Mouse (Mus musculus) forebrain, embryonic 13.5 days (tissue): ENCODE measurements at regions not wholly inside any gene's neighbourhood (a gene's known extent, or its start where the extent isn't known, plus 50 kb on each side); places are given as distances from the start of the nearest gene placed in this dataset.
A peak's percentile ranks its signal among the peaks of the same experiment; 100 is the strongest.
"Not testable (repeated sequence)": the region's sequence is repeated elsewhere in the genome, so short reads cannot be mapped to it uniquely, and the experiment has no call there.

Experiments used
- ATAC-seq: fragments of 200-750 bp; cut with Nextera tagmentation; 2 replicates; pipeline ENCODE4 v1.8.0; 2017
- H3K27ac ChIP-seq: fragments of 300-500 bp; sonication (generic); 2 replicates; pipeline ENCODE4 v1.5.1; 2015; ENCODE audit warnings: inconsistent platforms, mild to moderate bottlenecking, moderate library complexity
- H3K27me3 ChIP-seq: fragments of 300-500 bp; sonication (generic); 2 replicates; pipeline ENCODE4 v1.6.1; 2015; ENCODE audit warnings: mild to moderate bottlenecking, inconsistent platforms
- H3K36me3 ChIP-seq: fragments of 300-500 bp; sonication (generic); 2 replicates; pipeline ENCODE4 v1.6.1; 2015; ENCODE audit warnings: mild to moderate bottlenecking, inconsistent platforms; ENCODE audit not compliant: poor library complexity, severe bottlenecking
- H3K4me1 ChIP-seq: fragments of 300-500 bp; sonication (generic); 2 replicates; pipeline ENCODE4 v1.6.1; 2015; ENCODE audit warnings: inconsistent platforms
- H3K4me2 ChIP-seq: fragments of 300-500 bp; sonication (generic); 2 replicates; pipeline ENCODE4 v1.6.1; 2015; ENCODE audit warnings: inconsistent platforms, mild to moderate bottlenecking, moderate library complexity
- H3K4me3 ChIP-seq: fragments of 300-500 bp; sonication (generic); 2 replicates; pipeline ENCODE4 v1.5.1; 2015; ENCODE audit warnings: mild to moderate bottlenecking, inconsistent platforms
- H3K9ac ChIP-seq: fragments of 300-500 bp; sonication (generic); 2 replicates; pipeline ENCODE4 v1.6.1; 2015; ENCODE audit warnings: mild to moderate bottlenecking, inconsistent platforms
- H3K9me3 ChIP-seq: fragments of 300-500 bp; sonication (generic); replicated peaks from 2 replicates; pipeline ENCODE4 v1.6.1; 2016; ENCODE audit warnings: inconsistent platforms
- WGBS: fragments of 180-500 bp; shearing (Covaris S2); methylation state at CpG from one replicate; pipeline ENCODE4 v1.1.7; 2015; 5-methylcytosine and 5-hydroxymethylcytosine counted together

GRCm38 (mm10) chr17:6489926-6490564, 60.1 kb downstream of the Dynlt1b start:
- ATAC-seq: peak; percentile 82
- Histone ChIP-seq H3K4me3 (peak overlapping the region; percentile 41), H3K27me3 (peaks cover 11% of the 10 kb centered on the region), H3K4me2 (peak overlapping the region; percentile 58), H3K9ac (peak overlapping the region; percentile 49)
- not testable (repeated sequence) for H3K27ac ChIP-seq, H3K4me1 ChIP-seq, H3K36me3 ChIP-seq, H3K9me3 ChIP-seq
- WGBS: under 1% methylated on average over 23 of the region's 52 CpGs

- not testable (repeated sequence) for H3K9ac ChIP-seq, H3K36me3 ChIP-seq, H3K4me2 ChIP-seq, H3K9me3 ChIP-seq, H3K27ac ChIP-seq, ATAC-seq, H3K4me1 ChIP-seq, H3K4me3 ChIP-seq
- peaks cover 11% of the 10 kb centered on the region for H3K27me3 ChIP-seq
- no CpG with 5 or more reads among the region's 15 CpGs for WGBS
These were observed 60.6 kb downstream of the Dynlt1b start for GRCm38 (mm10) chr17:6490565-6490935.

DNA sequence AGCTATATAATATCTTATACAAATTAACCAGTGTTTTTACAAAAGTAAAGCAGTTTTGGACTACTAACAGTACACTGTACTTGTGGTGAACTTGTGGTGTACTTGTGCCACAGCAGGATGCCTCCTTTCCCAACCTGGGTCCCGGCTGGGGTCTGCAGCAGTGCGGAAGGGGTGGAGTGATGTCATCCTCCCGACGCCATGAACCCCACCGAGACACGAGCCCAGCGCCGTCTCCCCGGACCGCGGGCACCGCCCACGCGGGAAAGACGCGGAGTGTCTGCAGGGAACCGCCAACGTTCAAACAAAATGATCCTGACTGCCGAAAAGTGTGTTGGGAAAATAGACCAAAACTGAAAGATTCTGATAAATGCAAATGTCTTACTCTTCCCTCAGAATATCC, 62.6 kb downstream of the Dynlt1b start:
- peak overlapping the region; percentile 60 for H3K9ac ChIP-seq
- not testable (repeated sequence) for H3K36me3 ChIP-seq, H3K9me3 ChIP-seq, H3K27ac ChIP-seq, H3K4me1 ChIP-seq
- peak overlapping the region; percentile 35 for H3K4me3 ChIP-seq
- peak; percentile 56 for ATAC-seq
- WGBS: 31% methylated on average over 19 of the region's 19 CpGs
- peaks cover 11% of the 10 kb centered on the region for H3K27me3 ChIP-seq
- peak overlapping the region; percentile 62 for H3K4me2 ChIP-seq

DNA sequence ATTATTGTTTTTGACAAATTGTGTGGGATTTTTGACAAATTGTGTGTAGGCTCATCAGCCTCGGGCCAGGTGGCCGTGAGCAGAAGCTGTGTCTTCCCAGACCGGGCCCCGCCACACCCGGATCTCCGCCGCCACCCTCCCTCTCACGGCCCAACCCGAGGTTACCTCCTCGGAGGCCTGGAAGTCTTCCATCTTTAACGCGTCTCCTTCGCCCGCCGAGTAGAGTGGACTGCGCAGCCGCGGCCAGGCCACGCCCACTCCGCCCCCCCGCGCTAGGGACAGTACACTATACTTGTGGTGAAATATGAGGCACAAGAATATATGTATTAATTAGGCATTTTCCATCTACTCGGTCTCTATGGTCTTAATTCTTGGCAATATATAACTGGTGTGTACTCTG, 63.0 kb downstream of the Dynlt1b start:
- Histone ChIP-seq H3K4me2 (peak overlapping the region; percentile 62), H3K4me3 (peak overlapping the region; percentile 35), H3K27me3 (peaks cover 11% of the 10 kb centered on the region)
- not testable (repeated sequence) for H3K4me1 ChIP-seq, H3K27ac ChIP-seq, H3K9ac ChIP-seq, H3K36me3 ChIP-seq, H3K9me3 ChIP-seq
- ATAC-seq: peak; percentile 67
- WGBS: 20% methylated on average over 23 of the region's 23 CpGs

GRCm38 (mm10) chr17:6496491-6496890, 66.6 kb downstream of the Dynlt1b start:
- not testable (repeated sequence) for H3K27ac ChIP-seq, H3K27me3 ChIP-seq, H3K9ac ChIP-seq, H3K9me3 ChIP-seq, H3K4me3 ChIP-seq, H3K4me2 ChIP-seq, ATAC-seq, H3K4me1 ChIP-seq, H3K36me3 ChIP-seq
- WGBS: 88% methylated on average over 9 of the region's 9 CpGs

DNA sequence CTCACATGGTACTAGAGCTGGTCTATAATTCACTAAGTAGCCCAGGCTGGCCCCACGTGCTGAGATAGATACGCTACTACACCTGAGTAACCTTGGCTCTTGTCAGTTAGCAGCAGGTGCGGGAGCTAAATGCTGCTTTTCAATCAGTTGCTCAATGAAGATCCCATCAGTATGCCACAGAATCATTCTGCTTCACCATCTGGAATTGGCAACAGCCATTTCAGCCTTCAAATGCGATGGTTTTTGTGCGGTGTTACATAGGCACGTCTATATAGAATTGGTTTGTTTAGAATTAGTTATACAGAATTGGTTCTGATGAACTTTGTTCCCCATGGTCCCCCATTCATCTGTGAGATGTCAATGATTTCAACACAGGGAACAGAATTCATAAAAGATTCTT, 72.8 kb downstream of the Dynlt1b start:
- not testable (repeated sequence) for H3K9ac ChIP-seq, H3K4me2 ChIP-seq, H3K36me3 ChIP-seq, H3K27me3 ChIP-seq, H3K9me3 ChIP-seq, ATAC-seq, H3K4me1 ChIP-seq, H3K4me3 ChIP-seq, H3K27ac ChIP-seq
- WGBS: 91% methylated on average over 4 of the region's 6 CpGs

DNA sequence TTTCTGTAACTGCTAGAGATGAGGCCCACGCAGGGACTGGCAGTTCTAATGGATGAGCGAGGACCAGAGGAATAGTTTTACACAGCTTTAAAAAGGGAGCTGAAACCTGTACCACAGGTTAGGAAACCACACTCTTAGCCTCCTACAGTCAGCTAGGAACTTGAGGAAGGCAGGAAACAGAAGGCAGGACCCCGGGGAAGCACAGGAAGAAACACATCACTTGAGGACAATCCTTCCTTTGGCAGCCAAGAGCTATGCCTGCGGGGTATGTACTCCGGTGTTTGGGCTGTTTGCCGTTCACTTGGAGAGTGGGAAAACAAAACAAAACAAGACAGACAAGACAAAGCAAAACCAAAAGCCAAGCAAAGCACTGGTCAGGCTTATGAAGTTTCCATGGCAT, 76.0 kb downstream of the Dynlt1b start:
- H3K4me2 ChIP-seq, H3K9me3 ChIP-seq, H3K27me3 ChIP-seq, H3K9ac ChIP-seq, H3K4me1 ChIP-seq, H3K36me3 ChIP-seq, H3K4me3 ChIP-seq, ATAC-seq, H3K27ac ChIP-seq: not testable (repeated sequence)
- 86% methylated on average over 6 of the region's 6 CpGs for WGBS

- not testable (repeated sequence) for H3K27me3 ChIP-seq, H3K9ac ChIP-seq, H3K36me3 ChIP-seq, H3K4me2 ChIP-seq, H3K27ac ChIP-seq, ATAC-seq, H3K4me1 ChIP-seq, H3K9me3 ChIP-seq, H3K4me3 ChIP-seq
- 85% methylated on average over 5 of the region's 8 CpGs for WGBS
These were observed 85.2 kb downstream of the Dynlt1b start for GRCm38 (mm10) chr17:6515128-6515527.

GRCm38 (mm10) chr17:6519107-6519506, 82.4 kb upstream of the Dynlt1c start:
- not testable (repeated sequence) for H3K36me3 ChIP-seq, H3K27ac ChIP-seq, ATAC-seq, H3K9ac ChIP-seq, H3K4me3 ChIP-seq, H3K27me3 ChIP-seq, H3K4me2 ChIP-seq, H3K9me3 ChIP-seq, H3K4me1 ChIP-seq
- 76% methylated on average over 6 of the region's 6 CpGs for WGBS

GRCm38 (mm10) chr17:6520001-6520400, 81.5 kb upstream of the Dynlt1c start:
- H3K27me3 ChIP-seq, H3K4me1 ChIP-seq, H3K27ac ChIP-seq, ATAC-seq, H3K9me3 ChIP-seq, H3K9ac ChIP-seq, H3K4me2 ChIP-seq, H3K36me3 ChIP-seq, H3K4me3 ChIP-seq: not testable (repeated sequence)
- WGBS: 80% methylated on average over 2 of the region's 2 CpGs

DNA sequence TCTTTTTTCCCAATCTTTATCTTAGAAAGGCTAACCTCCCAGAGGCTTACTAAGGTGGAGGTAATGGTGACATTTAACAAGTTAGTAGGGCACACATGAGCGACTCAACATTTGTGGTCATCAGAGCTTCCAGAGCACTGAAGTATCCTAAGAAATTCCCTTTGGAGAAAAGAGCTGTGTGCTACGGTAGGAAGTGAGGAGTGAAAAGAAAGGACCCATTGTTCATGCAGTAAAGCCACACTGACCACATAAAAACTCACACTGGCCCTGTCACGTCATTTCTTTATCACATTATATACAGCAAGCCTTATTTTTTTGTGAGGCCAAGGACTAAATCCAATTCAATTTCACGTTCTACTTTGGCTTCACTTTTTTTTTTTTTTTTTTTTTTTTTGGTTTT, 80.7 kb upstream of the Dynlt1c start:
- not testable (repeated sequence) for H3K27me3 ChIP-seq, ATAC-seq, H3K4me3 ChIP-seq, H3K27ac ChIP-seq, H3K9me3 ChIP-seq, H3K9ac ChIP-seq, H3K4me1 ChIP-seq, H3K4me2 ChIP-seq, H3K36me3 ChIP-seq
- 50% methylated on average over 4 of the region's 4 CpGs for WGBS

GRCm38 (mm10) chr17:6522185-6522584, 79.3 kb upstream of the Dynlt1c start:
- not testable (repeated sequence) for H3K4me3 ChIP-seq, ATAC-seq, H3K36me3 ChIP-seq, H3K9ac ChIP-seq, H3K4me1 ChIP-seq, H3K9me3 ChIP-seq, H3K4me2 ChIP-seq, H3K27me3 ChIP-seq, H3K27ac ChIP-seq
- WGBS: 84% methylated on average over 6 of the region's 9 CpGs

GRCm38 (mm10) chr17:6538723-6539122, 62.7 kb upstream of the Dynlt1c start:
- not testable (repeated sequence) for H3K4me2 ChIP-seq, H3K4me3 ChIP-seq, H3K27ac ChIP-seq, H3K27me3 ChIP-seq, H3K36me3 ChIP-seq, H3K9ac ChIP-seq, H3K4me1 ChIP-seq, ATAC-seq, H3K9me3 ChIP-seq
- WGBS: no CpG with 5 or more reads among the region's 5 CpGs
